Mouse (Mus musculus): ENCODE results near the gene Hyal1.
A peak's percentile ranks its signal among the peaks of the same experiment; 100 is the strongest.

The Hyal1 gene

DNA sequence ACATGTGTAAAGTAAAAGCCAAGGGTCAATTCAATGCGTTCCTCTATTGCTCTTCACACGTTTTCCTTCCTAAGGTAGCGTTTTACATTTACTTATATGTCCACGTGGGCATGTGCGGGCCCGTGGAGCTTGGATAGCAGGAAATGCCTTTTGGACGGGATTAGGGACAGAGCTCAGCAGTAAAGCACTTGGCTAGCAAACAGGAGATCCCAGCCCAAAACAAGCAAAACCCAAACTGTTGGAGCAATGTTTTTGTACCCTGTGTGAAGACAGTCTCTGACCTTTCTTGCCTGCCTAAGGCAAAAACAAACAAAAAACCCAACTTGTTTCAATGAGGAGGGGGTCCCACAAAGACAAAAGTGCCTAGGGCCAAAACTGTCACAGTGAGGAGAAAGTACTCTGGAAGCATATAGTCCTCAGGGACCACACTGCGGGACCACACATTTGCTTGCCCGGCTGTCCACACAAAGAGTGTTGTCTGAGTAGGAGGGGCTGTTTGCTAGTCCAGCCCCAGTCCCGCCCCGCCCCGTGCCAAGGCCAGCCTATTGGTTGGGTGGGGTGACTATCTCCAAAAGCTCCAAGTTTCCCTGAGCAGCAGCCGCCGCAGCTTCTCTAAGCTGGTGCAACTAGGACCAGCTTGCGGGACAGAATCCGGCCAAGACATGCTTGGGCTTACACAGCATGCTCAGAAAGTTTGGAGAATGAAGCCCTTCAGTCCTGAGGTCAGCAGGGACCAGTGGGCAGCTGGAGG is at the start of gene Hyal1:
Gene Hyal1 (plus strand): TSS at position 571 of the 751 bp plus-strand sequence.
- DNase-seq (ENCODE audit: low spot score) = peak; percentile 92

DNA sequence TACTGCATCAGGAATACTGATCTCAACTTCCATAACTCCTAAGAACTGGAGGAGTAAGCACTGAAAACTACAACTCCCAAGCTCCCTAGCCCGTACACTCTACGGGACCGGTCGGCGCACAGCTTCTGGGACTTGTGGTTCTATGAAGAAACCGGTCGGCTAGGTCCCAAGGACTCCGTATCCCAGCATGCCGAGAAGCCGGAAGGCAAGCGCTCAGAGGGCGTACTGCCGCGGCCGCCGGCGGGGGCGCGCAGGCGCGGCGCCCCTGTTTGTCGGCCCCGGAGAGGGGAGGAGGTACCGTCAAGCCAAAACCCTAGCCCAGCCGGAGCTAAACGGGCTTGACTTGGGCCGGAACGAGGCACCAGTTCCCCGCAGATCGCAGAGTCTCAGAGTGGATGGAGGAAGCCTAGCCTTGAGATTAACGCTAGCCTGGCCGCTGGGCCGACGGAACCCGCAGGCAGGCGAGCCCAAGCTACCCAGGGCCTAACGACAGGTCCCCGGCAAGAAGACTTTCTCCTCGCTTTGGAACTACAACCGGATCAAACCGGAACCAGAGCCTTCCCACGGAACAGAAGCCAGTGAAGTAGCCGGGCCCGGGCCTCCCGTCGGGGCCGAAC is 42.8 kb upstream of the Hyal1 start, which contains the start of gene Tmem115:
Gene Tmem115 (plus strand): TSS at position 155 of the 617 bp plus-strand sequence.
- peak; percentile 98 for DNase-seq (ENCODE audit: low spot score)

DNA sequence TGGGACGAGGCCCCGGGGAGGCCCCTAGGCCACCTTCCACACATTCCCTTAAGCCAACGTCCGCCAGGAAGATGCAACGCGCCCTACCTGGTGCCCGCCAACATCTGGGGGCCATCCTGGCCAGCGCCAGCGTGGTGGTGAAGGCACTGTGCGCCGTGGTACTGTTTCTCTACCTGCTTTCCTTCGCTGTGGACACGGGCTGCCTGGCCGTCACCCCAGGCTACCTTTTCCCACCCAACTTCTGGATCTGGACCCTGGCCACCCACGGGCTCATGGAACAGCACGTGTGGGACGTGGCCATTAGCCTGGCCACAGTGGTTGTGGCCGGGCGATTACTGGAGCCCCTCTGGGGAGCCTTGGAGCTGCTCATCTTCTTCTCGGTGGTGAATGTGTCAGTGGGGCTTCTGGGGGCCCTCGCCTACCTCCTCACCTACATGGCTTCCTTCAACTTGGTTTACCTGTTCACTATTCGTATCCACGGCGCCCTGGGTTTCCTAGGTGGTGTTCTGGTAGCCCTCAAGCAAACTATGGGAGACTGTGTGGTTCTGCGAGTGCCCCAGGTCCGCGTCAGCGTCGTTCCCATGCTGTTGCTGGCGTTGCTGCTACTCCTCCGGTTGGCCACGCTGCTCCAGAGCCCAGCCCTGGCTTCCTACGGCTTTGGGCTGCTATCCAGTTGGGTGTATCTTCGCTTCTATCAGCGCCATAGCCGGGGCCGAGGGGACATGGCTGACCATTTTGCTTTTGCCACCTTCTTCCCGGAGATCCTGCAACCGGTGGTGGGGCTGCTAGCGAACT is 42.1 kb upstream of the Hyal1 start:
- DNase-seq (ENCODE audit: low spot score) = peak; percentile 46

DNA sequence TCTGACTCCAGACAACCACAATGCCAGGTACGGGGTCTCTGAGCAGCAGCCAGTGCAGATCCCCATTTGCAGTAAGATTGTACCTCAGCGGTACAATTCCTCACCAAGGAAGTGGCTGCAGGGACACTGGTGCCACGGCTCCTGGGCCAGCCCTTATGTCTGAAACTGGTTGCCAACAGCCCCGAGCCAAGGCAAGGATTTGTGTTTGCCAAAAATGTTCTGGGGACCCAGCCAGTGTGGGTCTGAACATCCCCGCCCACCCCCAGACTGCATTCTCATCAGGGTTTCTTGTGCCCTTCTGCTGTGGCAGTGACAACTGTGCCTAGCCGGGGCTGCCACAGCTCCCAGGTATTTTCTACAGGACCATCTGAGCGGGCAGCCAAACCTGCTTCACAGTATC is 38.5 kb upstream of the Hyal1 start:
- DNase-seq (ENCODE audit: low spot score) = no peak

DNA sequence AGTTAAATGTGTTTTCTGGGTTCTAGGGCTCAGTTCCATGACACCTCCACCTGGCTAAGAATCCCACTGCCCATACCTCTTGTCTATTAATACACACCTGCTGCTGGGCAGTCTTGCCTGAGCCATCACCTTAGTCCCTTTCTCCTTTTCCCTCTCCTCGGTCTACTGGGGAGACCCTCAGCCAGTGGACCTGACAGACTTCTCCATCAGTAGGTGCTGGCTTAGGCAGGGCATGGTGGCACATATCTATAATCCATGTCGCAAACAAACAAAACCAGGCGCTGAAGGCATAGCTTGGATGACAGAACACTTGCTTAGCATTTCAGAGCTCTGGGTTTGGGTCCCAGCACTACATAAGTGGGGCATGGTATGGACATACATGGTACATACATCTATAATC is 38.0 kb upstream of the Hyal1 start:
- no peak for DNase-seq (ENCODE audit: low spot score)

DNA sequence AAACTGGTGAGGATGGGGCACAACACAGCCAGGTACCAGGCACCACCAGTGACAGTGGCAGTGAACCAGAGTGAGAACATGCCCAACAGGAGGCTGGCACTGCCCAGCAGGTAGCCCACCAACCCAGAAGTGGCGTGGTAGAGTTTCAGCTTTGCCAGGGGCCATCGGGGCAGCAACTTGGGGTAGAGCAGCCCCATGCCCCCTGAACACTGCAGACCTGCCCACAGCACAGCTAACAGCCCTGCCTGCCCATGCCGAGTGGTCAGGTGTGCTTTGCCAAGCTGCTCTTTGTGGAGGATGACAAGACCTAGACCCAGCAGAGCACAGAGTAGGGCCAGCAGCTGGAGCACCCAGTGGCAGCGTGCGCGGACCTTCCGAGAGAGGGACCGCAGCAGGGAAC is 36.8 kb upstream of the Hyal1 start:
- DNase-seq (ENCODE audit: low spot score) = no peak

DNA sequence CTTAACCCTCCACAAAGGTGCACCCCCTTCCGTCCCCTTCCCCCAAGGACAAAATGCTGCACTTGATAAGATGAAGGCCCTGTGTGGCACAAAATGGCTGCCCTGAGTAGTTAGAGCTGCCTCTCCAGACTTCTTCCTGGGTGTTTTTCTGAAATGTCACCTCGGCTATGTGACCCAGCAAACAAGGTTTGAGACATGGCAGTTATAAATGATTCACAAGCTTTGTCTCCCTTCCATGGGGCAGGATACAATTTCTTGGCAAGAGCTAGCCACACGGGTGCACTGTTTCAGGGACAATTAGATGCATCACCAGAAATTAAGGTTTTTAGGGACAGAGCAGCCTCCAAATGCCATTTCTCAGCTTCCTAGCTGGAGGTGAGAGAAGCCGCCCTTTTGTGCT is 36.3 kb upstream of the Hyal1 start:
- DNase-seq (ENCODE audit: low spot score) = no peak

DNA sequence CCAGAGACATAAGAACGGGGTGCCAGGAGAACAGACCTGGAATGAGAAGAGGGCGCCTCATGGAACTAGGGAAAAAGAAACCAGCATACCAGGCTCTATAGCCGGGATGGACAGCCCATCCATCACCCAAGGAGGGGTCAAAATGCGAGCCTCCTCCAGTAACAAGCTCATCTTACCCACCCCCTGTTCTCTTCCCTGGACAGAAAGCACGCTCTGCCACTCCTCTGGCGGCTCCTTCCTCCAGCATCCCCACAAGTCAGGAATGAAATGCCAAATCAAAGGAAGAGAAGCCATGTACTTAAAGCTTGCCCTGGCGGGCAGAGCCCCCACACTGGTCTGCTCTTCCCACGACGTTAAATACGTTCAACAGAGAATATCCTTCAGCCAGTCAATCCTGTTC is 35.7 kb upstream of the Hyal1 start:
- DNase-seq (ENCODE audit: low spot score) = no peak

DNA sequence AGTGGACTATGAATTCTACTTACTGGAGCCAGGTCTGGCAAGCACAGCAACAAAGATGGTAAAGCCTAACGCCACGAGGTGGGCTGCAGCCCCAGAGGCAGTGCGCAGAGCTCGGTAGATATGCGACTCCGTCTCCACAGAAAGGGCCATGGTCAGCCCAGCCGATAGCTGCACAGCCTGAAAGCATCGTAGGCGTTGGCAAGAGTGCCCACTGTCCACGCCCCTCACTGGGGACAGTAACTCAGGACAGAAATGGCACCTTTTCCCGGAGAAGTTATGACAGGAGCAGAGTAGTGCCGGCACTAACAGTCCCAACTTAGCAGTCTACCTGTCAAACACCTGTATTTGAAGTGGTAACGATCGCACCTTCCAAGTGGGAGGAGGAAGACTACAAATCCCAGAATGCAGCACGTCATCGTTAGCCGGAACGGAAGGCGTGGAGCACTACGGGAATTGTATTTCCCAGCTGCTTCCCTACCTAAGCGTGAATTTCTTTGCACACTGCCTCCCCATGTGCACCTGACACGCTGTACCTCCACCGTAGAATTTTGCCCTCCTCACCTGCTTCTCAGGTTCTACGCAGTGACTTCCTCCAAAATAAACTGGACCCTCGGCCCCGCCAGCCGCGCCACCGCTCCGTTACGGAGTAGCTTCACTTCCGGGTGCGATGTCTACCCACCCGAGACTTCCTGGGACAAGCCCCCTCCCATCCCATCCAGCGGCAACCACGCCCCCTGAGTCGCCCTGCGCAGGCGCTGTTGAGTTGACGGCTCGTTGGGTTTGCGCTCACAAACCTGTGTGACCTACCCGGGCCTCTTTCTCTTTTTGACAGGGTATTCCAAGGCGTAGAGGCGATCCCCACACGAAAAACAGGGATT is 35.0 kb upstream of the Hyal1 start, which contains the start of the genes Cyb561d2 and Nprl2:
Gene Cyb561d2 (minus strand): TSS at position 720 of the 878 bp plus-strand sequence.
Gene Nprl2 (plus strand): TSS at position 753 of the 878 bp plus-strand sequence.
- peak; percentile 96 for DNase-seq (ENCODE audit: low spot score)

DNA sequence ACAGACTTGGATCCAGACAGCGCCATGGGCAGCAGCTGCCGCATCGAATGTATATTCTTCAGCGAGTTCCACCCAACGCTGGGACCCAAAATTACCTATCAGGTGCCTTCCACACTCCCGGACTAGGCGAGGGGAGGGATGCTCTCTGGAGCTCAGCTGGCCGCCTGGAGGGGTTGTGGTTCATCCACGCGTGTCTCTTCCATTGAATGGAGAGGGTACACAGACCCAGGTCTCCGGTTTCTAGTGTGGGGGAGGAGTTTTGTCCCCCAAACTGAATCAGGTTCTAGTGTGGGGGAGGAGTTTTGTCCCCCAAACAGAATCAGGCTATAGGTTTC is 34.4 kb upstream of the Hyal1 start:
- no peak for DNase-seq (ENCODE audit: low spot score)

DNA sequence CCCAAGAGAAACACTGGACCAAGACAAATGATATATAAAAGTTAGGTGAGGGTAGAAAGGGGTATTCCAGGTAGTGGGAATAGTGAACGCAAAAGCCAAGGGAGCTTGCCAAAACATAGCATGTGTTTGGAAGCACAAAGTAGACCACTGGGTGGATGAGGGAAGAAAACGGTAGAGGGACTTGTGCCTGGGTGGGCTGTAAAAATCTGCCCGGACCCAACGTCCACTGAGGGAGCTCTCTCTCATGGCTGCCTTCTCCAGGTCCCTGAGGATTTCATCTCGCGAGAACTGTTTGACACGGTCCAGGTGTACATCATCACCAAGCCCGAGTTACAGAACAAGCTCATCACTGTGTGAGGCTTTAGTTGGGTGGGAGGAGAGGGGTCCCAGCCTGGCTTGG is 34.0 kb upstream of the Hyal1 start:
- DNase-seq (ENCODE audit: low spot score) = no peak

DNA sequence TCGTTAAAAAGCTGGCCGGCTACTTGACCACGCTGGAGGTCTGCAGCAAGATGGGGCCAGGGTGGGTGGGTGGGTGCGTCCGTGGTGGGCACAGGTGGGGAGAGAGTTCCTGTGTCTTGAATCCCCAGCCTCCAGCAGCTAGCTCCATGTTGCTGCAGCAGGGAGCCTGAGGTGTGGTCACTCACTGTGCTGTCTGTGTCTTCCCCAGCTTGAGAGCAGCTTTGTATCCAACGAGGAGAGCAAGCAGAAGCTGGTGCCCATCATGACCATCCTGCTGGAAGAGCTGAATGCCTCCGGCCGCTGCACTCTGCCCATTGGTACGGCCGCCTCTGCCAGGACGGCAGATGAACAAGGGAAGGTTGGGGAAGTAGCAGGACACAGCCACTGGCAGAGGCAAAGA is 33.4 kb upstream of the Hyal1 start:
- DNase-seq (ENCODE audit: low spot score) = no peak

DNA sequence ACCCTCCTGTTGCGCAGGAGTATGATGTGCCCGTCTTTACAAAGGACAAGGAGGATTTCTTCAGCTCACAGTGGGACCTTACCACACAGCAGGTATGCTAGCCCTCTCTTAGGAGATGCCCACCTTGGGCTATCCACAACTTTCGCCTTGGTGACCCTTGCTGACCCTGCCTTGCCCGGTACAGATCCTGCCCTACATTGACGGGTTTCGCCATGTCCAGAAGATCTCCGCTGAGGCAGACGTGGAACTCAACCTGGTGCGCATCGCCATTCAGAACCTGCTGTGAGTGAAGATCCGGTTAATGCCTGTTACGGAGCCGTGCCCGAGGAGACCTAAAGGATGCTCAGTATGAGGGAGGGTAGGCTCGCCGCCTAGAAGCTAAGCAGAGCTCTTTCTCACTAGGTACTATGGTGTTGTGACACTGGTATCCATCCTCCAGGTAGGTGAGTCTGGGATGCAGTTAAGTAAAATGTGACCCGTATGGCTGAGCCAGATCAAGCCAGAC is 32.5 kb upstream of the Hyal1 start:
- no peak for DNase-seq (ENCODE audit: low spot score)

DNA sequence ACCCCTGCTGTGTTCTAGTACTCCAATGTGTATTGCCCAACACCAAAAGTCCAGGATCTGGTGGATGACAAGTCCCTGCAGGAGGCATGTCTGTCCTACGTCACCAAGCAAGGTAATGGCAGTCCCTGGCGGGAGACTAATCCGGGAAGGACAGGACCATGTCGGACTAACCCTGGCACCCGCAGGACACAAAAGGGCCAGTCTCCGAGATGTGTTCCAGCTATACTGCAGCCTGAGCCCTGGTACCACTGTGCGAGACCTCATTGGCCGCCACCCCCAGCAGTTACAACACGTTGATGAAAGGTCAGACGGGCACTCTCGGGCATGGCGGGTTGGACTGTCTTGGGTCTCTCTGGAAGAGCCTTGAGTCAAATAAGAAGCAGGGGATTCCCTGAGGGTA is 32.0 kb upstream of the Hyal1 start:
- DNase-seq (ENCODE audit: low spot score) = no peak

DNA sequence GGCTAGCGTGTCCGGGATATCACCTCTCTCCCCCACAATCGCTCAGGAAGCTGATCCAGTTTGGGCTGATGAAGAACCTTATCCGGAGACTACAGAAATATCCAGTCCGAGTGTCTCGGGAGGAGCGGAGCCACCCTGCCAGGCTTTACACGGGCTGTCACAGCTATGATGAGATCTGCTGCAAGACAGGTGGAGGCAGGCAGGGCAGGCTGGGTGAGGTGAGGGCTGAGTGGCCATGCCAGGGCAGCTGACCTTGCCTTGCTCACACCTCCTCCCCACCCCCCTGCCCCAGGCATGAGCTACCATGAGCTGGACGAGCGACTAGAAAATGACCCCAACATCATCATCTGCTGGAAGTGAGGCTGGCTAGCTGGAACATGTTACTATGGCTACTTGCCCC is 31.5 kb upstream of the Hyal1 start:
- no peak for DNase-seq (ENCODE audit: low spot score)

DNA sequence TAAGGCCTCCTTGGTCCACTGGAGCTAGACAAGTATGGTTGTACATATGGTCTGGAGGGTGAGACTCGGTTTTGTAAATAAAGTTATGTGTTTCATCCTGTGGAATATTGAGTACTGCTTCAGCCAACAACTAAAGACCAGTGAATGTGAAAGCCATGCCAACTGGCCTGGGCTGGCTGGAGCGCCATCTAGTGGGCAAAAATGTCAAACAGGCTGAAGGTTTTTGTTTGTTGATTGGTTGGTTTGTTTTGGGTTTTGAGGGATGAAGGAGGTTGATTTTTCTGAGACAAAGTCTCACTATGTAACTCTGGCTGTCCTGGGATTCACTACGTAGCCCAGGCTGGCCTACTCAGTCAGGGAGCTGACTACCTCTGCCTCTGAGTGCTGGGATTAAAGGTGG is 31.1 kb upstream of the Hyal1 start:
- DNase-seq (ENCODE audit: low spot score) = peak; percentile 86

DNA sequence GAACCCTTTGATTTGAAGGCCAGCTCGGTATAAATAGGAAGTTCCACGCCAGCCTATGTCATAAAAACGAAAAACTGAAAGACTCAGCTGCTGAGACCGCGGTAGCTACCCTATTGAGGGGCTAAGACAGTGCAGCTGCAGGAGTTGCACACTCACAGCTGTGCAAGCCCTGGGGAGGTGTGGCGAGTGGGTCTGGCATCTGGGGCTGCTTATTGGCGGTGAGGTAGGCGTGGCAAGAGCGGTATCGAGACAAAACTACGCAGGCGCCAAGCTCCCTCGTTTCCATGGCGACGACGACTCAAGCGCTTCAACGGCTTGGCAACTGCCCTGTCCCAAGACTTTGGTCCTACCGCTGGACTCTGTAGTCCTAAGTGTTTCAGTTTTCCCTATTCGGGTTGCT is 29.7 kb upstream of the Hyal1 start, which contains the start of gene Zmynd10:
Gene Zmynd10 (plus strand): TSS at position 273 of the 400 bp plus-strand sequence.
- DNase-seq (ENCODE audit: low spot score) = peak; percentile 98

DNA sequence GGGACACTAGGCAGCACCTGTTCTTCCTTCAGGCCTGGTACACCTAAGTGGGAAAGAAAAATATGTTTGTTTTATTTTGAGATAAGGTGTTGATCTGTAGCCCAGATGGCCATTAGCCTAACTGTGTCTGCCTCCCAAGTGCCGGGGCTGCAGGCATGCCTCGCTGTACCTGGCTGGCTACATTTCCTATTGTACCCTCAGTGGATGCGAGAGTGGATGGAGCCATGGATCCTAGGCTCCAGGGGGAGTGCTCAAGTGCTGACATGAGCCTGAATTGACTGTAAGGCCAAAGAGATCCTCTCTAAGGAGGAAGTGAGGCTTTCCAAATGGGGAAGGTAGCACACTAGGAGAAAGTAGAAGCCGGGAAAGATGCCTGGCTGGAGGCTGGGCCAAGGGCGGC is 28.8 kb upstream of the Hyal1 start:
- DNase-seq (ENCODE audit: low spot score) = no peak

DNA sequence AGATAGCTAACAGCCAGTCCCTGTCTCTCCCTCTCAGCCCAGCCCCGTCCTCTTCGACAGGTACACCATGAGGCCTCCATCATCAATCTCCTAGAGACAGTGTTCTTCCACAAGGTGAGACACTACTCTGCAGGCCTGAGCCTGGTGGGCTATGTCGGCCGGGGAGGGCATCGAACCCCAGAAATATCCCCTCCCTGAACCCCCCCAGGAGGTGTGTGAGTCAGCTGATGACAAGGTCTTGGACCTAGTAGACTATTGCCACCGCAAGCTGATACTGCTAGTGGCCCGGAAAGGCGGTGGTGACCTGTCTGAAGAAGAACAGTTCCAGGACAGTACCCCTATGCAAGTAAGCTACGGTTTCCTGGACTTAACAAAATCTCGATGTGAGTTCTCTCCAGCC is 27.9 kb upstream of the Hyal1 start:
- no peak for DNase-seq (ENCODE audit: low spot score)

DNA sequence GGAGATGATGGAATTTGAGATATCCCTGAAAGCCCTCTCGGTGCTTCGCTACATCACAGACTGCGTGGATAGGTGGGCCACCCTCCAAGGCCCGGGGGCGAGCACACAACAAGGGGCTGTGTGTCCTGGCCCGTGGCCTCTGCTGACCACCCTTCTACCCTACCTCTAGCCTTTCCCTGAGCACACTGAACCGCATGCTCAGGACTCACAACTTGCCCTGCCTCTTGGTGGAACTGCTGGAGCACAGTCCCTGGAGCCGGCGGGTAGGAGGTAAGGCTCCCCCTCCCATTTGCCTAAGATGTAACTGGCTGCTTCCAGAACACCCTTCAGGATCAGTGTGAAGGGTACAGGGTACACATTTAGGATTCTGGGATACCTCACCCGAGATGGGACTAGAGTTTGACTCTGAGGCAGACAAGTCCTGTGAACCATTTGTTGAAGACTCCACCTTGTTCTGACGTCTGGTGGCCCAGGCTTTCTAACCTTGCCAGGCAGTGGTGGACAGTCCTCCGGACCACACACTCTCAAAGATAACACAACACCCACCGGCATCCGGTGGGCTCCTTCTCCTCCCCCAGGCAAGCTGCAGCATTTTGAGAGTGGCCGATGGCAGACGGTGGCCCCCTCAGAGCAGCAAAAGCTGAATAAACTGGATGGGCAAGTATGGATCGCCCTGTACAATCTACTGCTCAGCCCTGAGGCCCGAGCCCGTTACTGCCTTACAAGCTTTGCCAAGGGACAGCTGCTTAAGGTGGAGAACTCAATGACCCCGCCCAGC is 27.2 kb upstream of the Hyal1 start:
- no peak for DNase-seq (ENCODE audit: low spot score)
